Mouse (Mus musculus) liver, adult 2 months (tissue): ENCODE data around the gene Cldn3. TPM values are rescaled to one million over a fixed set of nuclear protein-coding genes. Genes with fewer than 3 reads are reported as not detected.

ENCODE experiments used
- DNase-seq: peaks from one replicate; pipeline ENCODE4 v3.0.0-alpha.2; 2011; ENCODE audit warnings: low read depth, low spot score; ENCODE audit errors: extremely low read depth
- H3K27ac ChIP-seq: fragments of 200-500 bp; replicated peaks from 2 replicates; pipeline ENCODE4 v1.5.1; 2012; ENCODE audit warnings: low read depth, mild to moderate bottlenecking, control low read depth, inconsistent platforms, low read length; ENCODE audit not compliant: insufficient read depth
- H3K27me3 ChIP-seq: fragments of 200-500 bp; 2 replicates; pipeline ENCODE4 v1.6.1; 2012; ENCODE audit warnings: mild to moderate bottlenecking, moderate library complexity, low read length, inconsistent platforms; ENCODE audit not compliant: control insufficient read depth, insufficient read depth
- H3K36me3 ChIP-seq: fragments of 200-500 bp; 2 replicates; pipeline ENCODE4 v1.6.1; 2012; ENCODE audit warnings: low read length, inconsistent platforms; ENCODE audit not compliant: control insufficient read depth, insufficient read depth
- H3K4me1 ChIP-seq: fragments of 200-500 bp; 2 replicates; pipeline ENCODE4 v1.6.1; 2011; ENCODE audit warnings: low read length; ENCODE audit not compliant: control insufficient read depth, insufficient read depth
- H3K4me3 ChIP-seq: fragments of 200-500 bp; 2 replicates; pipeline ENCODE4 v1.5.1; 2011; ENCODE audit warnings: low read depth, mild to moderate bottlenecking, control low read depth, low read length, moderate library complexity; ENCODE audit not compliant: insufficient read depth
- H3K79me2 ChIP-seq: fragments of 200-500 bp; 2 replicates; pipeline ENCODE4 v1.6.1; 2012; ENCODE audit warnings: inconsistent platforms, mild to moderate bottlenecking, low read length, moderate library complexity; ENCODE audit not compliant: control insufficient read depth, insufficient read depth
- H3K9ac ChIP-seq: fragments of 200-500 bp; 2 replicates; pipeline ENCODE4 v1.6.1; 2012; ENCODE audit warnings: low read depth, mild to moderate bottlenecking, control low read depth, inconsistent platforms, low read length
- CTCF ChIP-seq: fragments of 200-500 bp; IDR thresholded peaks from 2 replicates; pipeline ENCODE4 v1.5.1; 2011; ENCODE audit warnings: low read depth, low read length, control low read depth
- POLR2A ChIP-seq: fragments of 200-500 bp; IDR thresholded peaks from 2 replicates; pipeline ENCODE4 v1.6.1; 2011; ENCODE audit warnings: low read length, control low read depth; ENCODE audit not compliant: insufficient read depth; ENCODE audit errors: extremely low read depth
- WGBS: fragments of 180-500 bp; shearing (Covaris S2); methylation state at CpG from one replicate; pipeline ENCODE4 v1.1.7; 2018; 5-methylcytosine and 5-hydroxymethylcytosine counted together
- polyA plus RNA-seq: library from polyadenylated mRNA; depleted of rRNA; stranded (reverse); fragments of >200 nt; gene quantifications from 2 replicates; pipeline ENCODE4 v1.2.3, GENCODE M21; 2012
- total RNA-seq: library from RNA; depleted of rRNA; stranded (reverse); fragments of >200 nt; gene quantifications from 2 replicates; pipeline ENCODE4 v1.2.3, GENCODE M21; 2014

Cldn3 gene
- total and polyA plus RNA-seq, 2 experiments: 49.9 to 291 TPM

DNA sequence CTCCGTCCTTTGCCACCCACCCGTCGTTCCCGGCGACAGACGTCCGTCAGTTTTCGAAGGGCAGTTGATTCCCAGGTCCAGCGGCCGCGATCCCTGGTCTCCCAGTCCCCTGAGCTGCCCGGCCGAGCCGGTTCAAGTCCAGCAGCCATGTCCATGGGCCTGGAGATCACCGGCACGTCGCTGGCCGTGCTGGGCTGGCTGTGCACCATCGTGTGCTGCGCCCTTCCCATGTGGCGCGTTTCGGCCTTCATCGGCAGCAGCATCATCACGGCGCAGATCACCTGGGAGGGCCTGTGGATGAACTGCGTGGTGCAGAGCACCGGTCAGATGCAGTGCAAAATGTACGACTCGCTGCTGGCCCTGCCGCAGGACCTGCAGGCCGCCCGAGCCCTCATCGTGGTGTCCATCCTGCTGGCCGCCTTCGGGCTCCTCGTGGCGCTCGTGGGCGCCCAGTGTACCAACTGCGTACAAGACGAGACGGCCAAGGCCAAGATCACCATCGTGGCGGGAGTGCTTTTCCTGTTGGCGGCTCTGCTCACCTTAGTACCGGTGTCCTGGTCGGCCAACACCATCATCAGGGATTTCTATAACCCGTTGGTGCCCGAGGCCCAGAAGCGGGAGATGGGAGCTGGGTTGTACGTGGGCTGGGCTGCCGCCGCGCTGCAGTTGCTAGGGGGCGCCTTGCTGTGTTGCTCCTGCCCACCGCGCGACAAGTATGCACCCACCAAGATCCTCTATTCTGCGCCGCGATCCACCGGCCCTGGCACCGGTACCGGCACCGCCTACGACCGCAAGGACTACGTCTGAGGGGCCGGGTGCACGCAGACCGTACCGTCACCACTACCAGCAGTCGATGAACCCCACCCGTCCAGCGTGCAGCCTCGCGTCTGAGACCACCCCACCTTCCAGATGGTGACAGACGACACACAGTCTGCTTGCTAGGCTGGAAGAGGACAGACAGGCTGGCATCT is 569 bp downstream of the Cldn3 start:
- DNase-seq: peak; percentile 40

DNA sequence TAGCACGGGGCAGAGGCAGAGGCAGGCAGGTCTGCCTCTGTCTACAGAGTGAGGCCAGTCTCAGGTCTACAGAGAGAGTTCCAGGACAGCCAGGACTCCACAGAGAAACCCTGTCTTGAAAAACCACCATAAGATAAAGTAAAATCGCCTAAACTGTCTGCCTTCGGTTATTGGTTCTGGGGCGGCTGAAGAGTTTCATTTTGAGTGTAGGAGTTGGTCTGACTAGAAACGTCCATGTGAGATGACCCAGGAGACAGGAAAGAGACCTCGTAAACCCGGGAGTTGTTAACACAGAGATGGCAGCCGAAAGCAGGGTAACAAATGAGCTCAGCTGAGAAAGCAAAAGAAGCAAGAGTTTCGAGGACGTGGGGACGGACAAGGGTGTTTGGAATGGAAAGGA is 3.2 kb downstream of the Cldn3 start:
- peak; percentile 36 for DNase-seq
- 36% methylated on average over 11 of the region's 11 CpGs for WGBS
- H3K9ac ChIP-seq: peak overlapping the region; percentile 44
- H3K36me3 ChIP-seq: no peaks in the 10 kb centered on the region
- H3K4me1 ChIP-seq: peaks cover 19% of the 10 kb centered on the region
- peak overlapping the region; percentile 81 for H3K27ac ChIP-seq
- TF ChIP-seq CTCF (no peak), POLR2A (no peak)
- H3K79me2 ChIP-seq: peaks cover 17% of the 10 kb centered on the region; the same call in 1 of the 2 replicates
- no peaks in the 10 kb centered on the region for H3K27me3 ChIP-seq
- no peak overlapping the region for H3K4me3 ChIP-seq

More for the DNA sequence above, 569 bp downstream of the Cldn3 start:
- peaks cover 17% of the 10 kb centered on the region; the same call in 1 of the 2 replicates for H3K79me2 ChIP-seq
- peak overlapping the region; percentile 85 for H3K9ac ChIP-seq
- no peaks in the 10 kb centered on the region for H3K27me3 ChIP-seq
- H3K4me1 ChIP-seq: peaks cover 23% of the 10 kb centered on the region
- peak overlapping the region; percentile 84 for H3K27ac ChIP-seq
- 3% methylated on average over 79 of the region's 79 CpGs for WGBS
- no peak for TF ChIP-seq POLR2A
- peak; percentile 21; the same call in 1 of the 2 replicates for TF ChIP-seq CTCF
- no peaks in the 10 kb centered on the region for H3K36me3 ChIP-seq
- H3K4me3 ChIP-seq: peak overlapping the region; percentile 94

DNA sequence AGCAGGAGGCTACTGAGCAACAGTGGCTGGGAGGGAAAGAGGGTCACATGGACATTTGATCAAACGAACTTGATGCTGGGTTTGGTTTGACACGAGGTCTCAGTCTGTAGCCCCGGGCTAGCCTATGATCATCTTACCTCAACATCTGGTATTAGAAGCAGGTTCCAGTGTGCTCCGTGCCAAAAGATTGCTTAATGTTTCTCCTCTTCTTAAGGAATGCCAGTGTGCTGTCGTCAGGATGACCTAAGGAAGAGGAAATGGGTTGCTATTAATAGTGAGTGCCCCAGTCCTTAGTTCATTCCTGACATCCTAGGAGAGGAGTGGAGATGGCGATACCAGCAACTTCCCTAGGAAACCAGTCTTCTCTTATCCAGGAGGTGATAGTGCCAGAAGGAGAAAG is 3.7 kb downstream of the Cldn3 start:
- no peak overlapping the region for H3K9ac ChIP-seq
- TF ChIP-seq POLR2A (no peak), CTCF (no peak)
- peaks cover 16% of the 10 kb centered on the region for H3K4me1 ChIP-seq
- DNase-seq: peak; percentile 55
- peaks cover 17% of the 10 kb centered on the region; the same call in 1 of the 2 replicates for H3K79me2 ChIP-seq
- H3K4me3 ChIP-seq: no peak overlapping the region
- WGBS: 20% methylated on average over 6 of the region's 6 CpGs
- no peaks in the 10 kb centered on the region for H3K27me3 ChIP-seq
- peak overlapping the region; percentile 81; the same call in 1 of the 2 replicates for H3K27ac ChIP-seq
- no peaks in the 10 kb centered on the region for H3K36me3 ChIP-seq

DNA sequence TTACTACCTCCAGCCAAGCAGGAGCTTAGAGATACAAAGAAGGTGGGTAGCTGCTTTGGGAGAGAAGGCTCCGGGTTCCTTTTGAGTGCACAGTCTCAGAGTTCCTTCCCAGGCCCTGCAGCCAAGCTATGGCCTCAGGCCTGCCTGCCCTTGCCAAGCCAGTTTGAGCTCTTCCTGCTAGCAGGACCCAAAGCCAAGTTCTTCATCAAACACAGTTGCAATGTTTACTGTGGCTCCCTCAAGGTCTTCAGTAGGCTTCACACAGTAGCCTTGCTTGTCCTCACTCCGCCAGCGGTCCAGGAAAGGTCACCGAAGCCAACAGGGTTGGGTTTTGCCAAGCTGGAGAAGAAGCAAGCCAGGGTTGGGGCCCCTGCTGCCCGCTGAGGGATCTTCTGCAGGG is 6.6 kb downstream of the Cldn3 start:
- no peak for TF ChIP-seq POLR2A
- no peak for TF ChIP-seq CTCF
- Histone ChIP-seq H3K4me1 (peaks cover 9% of the 10 kb centered on the region; the same call in 1 of the 2 replicates), H3K9ac (no peak overlapping the region), H3K36me3 (no peaks in the 10 kb centered on the region), H3K4me3 (no peak overlapping the region), H3K27ac (peak overlapping the region; percentile 56), H3K79me2 (peaks cover 5% of the 10 kb centered on the region; the same call in 1 of the 2 replicates), H3K27me3 (no peaks in the 10 kb centered on the region)
- 21% methylated on average over 5 of the region's 5 CpGs for WGBS
- peak; percentile 99 for DNase-seq

DNA sequence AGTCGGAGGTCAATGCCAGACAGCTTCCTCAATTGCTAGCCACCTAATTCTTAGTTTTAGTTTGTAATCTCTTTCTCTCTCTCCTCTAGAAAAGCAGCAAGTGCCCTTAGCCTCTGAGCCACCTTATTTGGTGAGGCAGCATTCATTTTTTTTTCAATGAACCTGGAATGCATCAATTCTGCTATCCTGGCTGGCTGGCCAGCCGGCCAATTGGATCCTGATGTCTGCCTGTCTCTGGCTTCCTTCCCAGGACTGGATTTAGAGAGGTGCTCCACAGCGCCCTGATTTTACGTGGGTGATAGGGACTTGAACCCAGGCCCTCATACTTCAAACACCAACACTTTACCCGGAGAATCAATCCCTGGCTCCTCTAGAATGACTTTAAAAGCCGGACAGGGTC is 12.3 kb downstream of the Cldn3 start:
- Histone ChIP-seq H3K9ac (no peak overlapping the region), H3K4me3 (no peak overlapping the region), H3K4me1 (peaks cover 6% of the 10 kb centered on the region; the same call in 1 of the 2 replicates), H3K36me3 (no peaks in the 10 kb centered on the region), H3K27me3 (no peaks in the 10 kb centered on the region), H3K27ac (no peak overlapping the region), H3K79me2 (no peaks in the 10 kb centered on the region)
- 47% methylated on average over 6 of the region's 6 CpGs for WGBS
- TF ChIP-seq POLR2A (no peak), CTCF (no peak)
- DNase-seq: peak; percentile 48
